Comparison of ENCODE assay signal across 7 mouse cellular contexts in genomic region chr14:101378965-101379662, GRCm38 (mm10).
DNase-seq lines count a peak whose midpoint lies in the region; ATAC-seq and TF ChIP-seq lines count a peak whose summit lies in the region.

No protein-coding gene starts in this region.

- H3K4me1 ChIP-seq in intestine, embryonic 16.5 days (ENCODE audit: control insufficient read depth, insufficient read depth, low read length) = no peaks in the 10 kb centered on the region
- no peaks in the 10 kb centered on the region for H3K4me1 ChIP-seq in midbrain, embryonic 11.5 days (ENCODE audit: control insufficient read depth, insufficient read depth, low read length)
- H3K4me1 ChIP-seq in small intestine, adult 2 months (ENCODE audit: control insufficient read depth, insufficient read depth, insufficient read length, low read length) = no peaks in the 10 kb centered on the region

- H3K27ac ChIP-seq in intestine, embryonic 16.5 days (ENCODE audit: low read length) = no peak overlapping the region
- no peak overlapping the region for H3K27ac ChIP-seq in midbrain, embryonic 11.5 days (ENCODE audit: low read depth, low read length)
- no peak overlapping the region for H3K27ac ChIP-seq in small intestine, adult 2 months (ENCODE audit: insufficient read depth, low read depth, low read length)

- H3K4me2 ChIP-seq in intestine, embryonic 16.5 days (ENCODE audit: low read depth, low read length) = peak overlapping the region; percentile 40
- peak overlapping the region; percentile 39 for H3K4me2 ChIP-seq in midbrain, embryonic 11.5 days

- no peak for TF ChIP-seq POLR2A in small intestine, adult 2 months (IDR thresholded peaks at IDR 0.05; ENCODE audit: low read depth, low read length)

- H3K9ac ChIP-seq in intestine, embryonic 16.5 days (ENCODE audit: low read depth, low read length) = no peak overlapping the region
- H3K9ac ChIP-seq in midbrain, embryonic 11.5 days (ENCODE audit: low read length) = peak overlapping the region; percentile 48

- H3K9me3 ChIP-seq in intestine, embryonic 16.5 days (ENCODE audit: control insufficient read depth, low read length) = no peaks in the 10 kb centered on the region
- H3K9me3 ChIP-seq in midbrain, embryonic 11.5 days (ENCODE audit: control insufficient read depth, low read length) = no peaks in the 10 kb centered on the region

- no peaks in the 10 kb centered on the region for H3K36me3 ChIP-seq in intestine, embryonic 16.5 days (ENCODE audit: control insufficient read depth, insufficient read depth, low read length)
- no peaks in the 10 kb centered on the region for H3K36me3 ChIP-seq in midbrain, embryonic 11.5 days (ENCODE audit: control insufficient read depth, insufficient read depth, low read length)
- H3K36me3 ChIP-seq in small intestine, adult 2 months (ENCODE audit: control insufficient read depth, insufficient read depth, low read length) = no peaks in the 10 kb centered on the region

- DNase-seq in adrenal gland, postnatal 10 days = peak; percentile 84
- peak; percentile 87 for DNase-seq in embryo, embryonic 11 days
- DNase-seq in gastrocnemius, postnatal 4 days (ENCODE audit: low spot score in 2 of 2) = peak; percentile 55 to 75
- DNase-seq in left cerebral cortex, postnatal 25 days (ENCODE audit: low spot score in 2 of 2) = peak; percentile 80 to 82
- peak; percentile 99 for DNase-seq in midbrain, embryonic 11.5 days (ENCODE audit: low spot score, missing footprints)

- peak; percentile 88 for ATAC-seq in intestine, embryonic 16.5 days
- ATAC-seq in midbrain, embryonic 11.5 days (ENCODE audit: low FRiP score) = peak; percentile 92

- 16% methylated on average over 21 of the region's 21 CpGs for WGBS in intestine, embryonic 16.5 days
- WGBS in midbrain, embryonic 11.5 days = 23% methylated on average over 21 of the region's 21 CpGs
- WGBS in small intestine, adult 2 months = 28% methylated on average over 21 of the region's 21 CpGs

- TF ChIP-seq CTCF in small intestine, adult 2 months (IDR thresholded peaks at IDR 0.05; ENCODE audit: extremely low read depth, insufficient read length, insufficient replicate concordance, low read depth, low read length) = peak; percentile 83; the same call in 1 of the 2 replicates

- H3K27me3 ChIP-seq in intestine, embryonic 16.5 days (replicated peaks; ENCODE audit: control insufficient read depth, insufficient read depth, low read length) = no peaks in the 10 kb centered on the region
- H3K27me3 ChIP-seq in midbrain, embryonic 11.5 days (ENCODE audit: control insufficient read depth, insufficient read depth, low read length) = no peaks in the 10 kb centered on the region
- H3K27me3 ChIP-seq in small intestine, adult 2 months (ENCODE audit: control insufficient read depth, insufficient read depth, low read length) = no peaks in the 10 kb centered on the region

- peak overlapping the region; percentile 22 for H3K4me3 ChIP-seq in intestine, embryonic 16.5 days (ENCODE audit: low read length)
- peak overlapping the region; percentile 14; the same call in 1 of the 2 replicates for H3K4me3 ChIP-seq in midbrain, embryonic 11.5 days (ENCODE audit: low read depth, low read length)
- no peak overlapping the region for H3K4me3 ChIP-seq in small intestine, adult 2 months (ENCODE audit: low read depth, low read length)

- intact Hi-C loops in left cerebral cortex, postnatal 25 days (cut with DNase I) = loop anchor here (2.0 to 5.0 kb wide), 2 partner anchors 1362 to 1446 kb away; no protein-coding TSS in a partner anchor
